Mouse (Mus musculus): ENCODE results near the gene Vsig4. TPM values are rescaled to one million over a fixed set of nuclear protein-coding genes. Genes with fewer than 3 reads are reported as not detected.

Gene Vsig4
- polyA plus RNA-seq, 1 experiment, result not detected

DNA sequence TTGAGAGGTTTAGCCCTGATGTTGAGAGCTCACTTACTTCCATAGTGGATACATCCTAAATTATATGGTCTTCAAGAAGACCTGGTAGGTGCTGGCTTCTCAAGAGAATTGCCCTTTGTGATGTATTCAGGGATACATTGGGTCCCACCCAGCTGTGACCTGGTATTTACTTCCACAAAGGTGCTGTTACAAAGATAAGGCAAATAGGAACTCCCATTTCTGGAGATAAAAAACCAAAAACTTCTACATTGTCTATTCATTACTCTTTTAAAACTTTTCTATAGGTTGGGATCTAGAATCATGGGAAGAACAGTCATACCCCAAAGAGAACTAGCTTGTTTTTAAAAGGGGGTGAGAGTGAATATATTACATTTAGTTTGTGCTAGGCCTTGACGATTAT, 54.2 kb downstream of the Vsig4 start:
- no peaks in the 10 kb centered on the region for H3K27me3 ChIP-seq (ENCODE audit: control insufficient read depth, insufficient read depth, insufficient read length)
- no peaks in the 10 kb centered on the region for H3K36me3 ChIP-seq (ENCODE audit: control insufficient read depth, insufficient read depth)
- H3ac ChIP-seq (ENCODE audit: control insufficient read depth, insufficient read length, low read depth), result no peak overlapping the region
- TF ChIP-seq USF1 (IDR thresholded peaks at IDR 0.05; ENCODE audit: low read depth) (no peak), MYOG (IDR thresholded peaks at IDR 0.05; ENCODE audit: control insufficient read depth, extremely low read depth, insufficient read length) (no peak), CEBPB (IDR thresholded peaks at IDR 0.05; ENCODE audit: low read depth) (no peak), MYOD1 (IDR thresholded peaks at IDR 0.05; ENCODE audit: control insufficient read depth, insufficient read length, low read depth) (no peak), CTCF (IDR thresholded peaks at IDR 0.05; ENCODE audit: control insufficient read depth, insufficient read depth, insufficient read length) (no peak), FOSL1 (IDR thresholded peaks at IDR 0.05; ENCODE audit: insufficient read depth, low read length, poor library complexity, severe bottlenecking) (no peak), MAX (IDR thresholded peaks at IDR 0.05) (no peak)
- no peaks in the 10 kb centered on the region for H3K79me3 ChIP-seq (ENCODE audit: low read depth)
- no peak overlapping the region for H3K4me3 ChIP-seq (ENCODE audit: insufficient read depth, poor library complexity, severe bottlenecking)
- H3K79me2 ChIP-seq (ENCODE audit: control insufficient read depth, insufficient read depth), result no peaks in the 10 kb centered on the region

DNA sequence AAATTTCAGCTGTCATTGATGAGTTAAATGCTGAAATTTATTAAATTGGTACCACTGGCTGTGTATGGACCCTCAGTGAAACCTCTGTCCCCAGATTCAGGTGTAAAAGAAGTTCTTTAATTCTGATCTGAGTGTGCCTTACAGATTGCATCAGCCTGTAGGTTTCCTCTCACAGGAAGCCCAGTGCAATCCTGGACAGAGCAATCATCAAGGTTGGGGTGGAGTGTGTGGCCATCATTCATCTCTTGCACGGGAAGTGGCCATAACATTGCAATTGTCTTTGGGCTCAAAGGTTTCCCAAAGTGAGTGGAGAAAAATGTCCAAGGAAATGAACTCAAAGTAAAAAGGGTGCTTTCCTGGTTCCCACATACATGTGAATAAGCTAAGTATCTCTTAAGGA, 57.5 kb downstream of the Vsig4 start:
- Histone ChIP-seq H3K27me3 (ENCODE audit: control insufficient read depth, insufficient read depth, insufficient read length) (no peaks in the 10 kb centered on the region), H3K79me2 (ENCODE audit: control insufficient read depth, insufficient read depth) (no peaks in the 10 kb centered on the region), H3K4me3 (ENCODE audit: insufficient read depth, poor library complexity, severe bottlenecking) (no peak overlapping the region), H3ac (ENCODE audit: control insufficient read depth, insufficient read length, low read depth) (no peak overlapping the region), H3K79me3 (ENCODE audit: low read depth) (no peaks in the 10 kb centered on the region), H3K36me3 (ENCODE audit: control insufficient read depth, insufficient read depth) (no peaks in the 10 kb centered on the region)
- TF ChIP-seq CEBPB (IDR thresholded peaks at IDR 0.05; ENCODE audit: low read depth) (no peak), MYOD1 (IDR thresholded peaks at IDR 0.05; ENCODE audit: control insufficient read depth, insufficient read length, low read depth) (no peak), MAX (IDR thresholded peaks at IDR 0.05) (no peak), FOSL1 (IDR thresholded peaks at IDR 0.05; ENCODE audit: insufficient read depth, low read length, poor library complexity, severe bottlenecking) (no peak), MYOG (IDR thresholded peaks at IDR 0.05; ENCODE audit: control insufficient read depth, extremely low read depth, insufficient read length) (no peak), CTCF (IDR thresholded peaks at IDR 0.05; ENCODE audit: control insufficient read depth, insufficient read depth, insufficient read length) (no peak), USF1 (IDR thresholded peaks at IDR 0.05; ENCODE audit: low read depth) (no peak)

DNA sequence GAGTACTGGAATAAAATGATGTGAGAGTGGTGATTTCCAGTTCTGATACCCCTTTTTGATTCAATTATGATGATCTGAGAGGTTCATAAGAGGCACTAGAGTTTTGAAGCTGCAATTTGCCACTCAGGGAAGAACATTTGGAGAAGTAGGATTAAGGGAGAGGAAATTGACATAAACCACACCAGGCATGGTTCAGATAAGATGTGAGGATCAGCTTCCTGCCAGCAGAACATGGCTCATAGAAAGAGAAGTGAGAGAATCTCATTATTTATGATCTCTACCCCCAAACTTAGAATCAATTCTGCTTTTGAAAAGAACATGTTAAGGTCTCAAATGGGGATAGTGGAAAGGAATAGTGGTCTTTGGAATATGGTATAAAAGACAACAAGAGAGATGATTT, 66.2 kb downstream of the Vsig4 start:
- Histone ChIP-seq H3ac (ENCODE audit: control insufficient read depth, insufficient read length, low read depth) (no peak overlapping the region), H3K79me3 (ENCODE audit: low read depth) (no peaks in the 10 kb centered on the region), H3K79me2 (ENCODE audit: control insufficient read depth, insufficient read depth) (no peaks in the 10 kb centered on the region), H3K27me3 (ENCODE audit: control insufficient read depth, insufficient read depth, insufficient read length) (no peaks in the 10 kb centered on the region), H3K36me3 (ENCODE audit: control insufficient read depth, insufficient read depth) (no peaks in the 10 kb centered on the region), H3K4me3 (ENCODE audit: insufficient read depth, poor library complexity, severe bottlenecking) (no peak overlapping the region)
- TF ChIP-seq MAX (IDR thresholded peaks at IDR 0.05), result no peak
- no peak for TF ChIP-seq MYOG (IDR thresholded peaks at IDR 0.05; ENCODE audit: control insufficient read depth, extremely low read depth, insufficient read length)
- no peak for TF ChIP-seq CTCF (IDR thresholded peaks at IDR 0.05; ENCODE audit: control insufficient read depth, insufficient read depth, insufficient read length)
- no peak for TF ChIP-seq USF1 (IDR thresholded peaks at IDR 0.05; ENCODE audit: low read depth)
- TF ChIP-seq MYOD1 (IDR thresholded peaks at IDR 0.05; ENCODE audit: control insufficient read depth, insufficient read length, low read depth), result no peak
- no peak for TF ChIP-seq CEBPB (IDR thresholded peaks at IDR 0.05; ENCODE audit: low read depth)
- TF ChIP-seq FOSL1 (IDR thresholded peaks at IDR 0.05; ENCODE audit: insufficient read depth, low read length, poor library complexity, severe bottlenecking), result no peak

DNA sequence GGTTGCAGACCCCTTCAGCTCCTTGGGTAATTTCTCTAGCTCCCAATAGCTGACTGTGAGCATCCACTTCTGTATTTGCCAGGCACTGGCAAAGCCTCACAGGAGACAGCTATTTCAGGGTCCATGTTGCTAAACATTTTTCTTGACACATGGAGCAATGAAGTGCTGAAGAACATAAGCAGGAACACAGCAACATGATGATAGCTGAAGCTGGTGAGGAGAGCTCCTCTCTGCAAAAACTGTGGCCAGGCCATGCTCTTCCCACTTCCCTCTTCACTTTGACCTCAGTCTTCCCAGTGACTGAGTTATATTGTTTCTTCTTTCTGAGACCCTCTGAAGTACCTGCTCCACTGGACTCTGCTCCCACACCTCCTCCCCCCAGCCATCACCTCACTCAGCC, 67.8 kb downstream of the Vsig4 start:
- Histone ChIP-seq H3K4me3 (ENCODE audit: insufficient read depth, poor library complexity, severe bottlenecking) (no peak overlapping the region), H3ac (ENCODE audit: control insufficient read depth, insufficient read length, low read depth) (no peak overlapping the region), H3K79me2 (ENCODE audit: control insufficient read depth, insufficient read depth) (no peaks in the 10 kb centered on the region), H3K79me3 (ENCODE audit: low read depth) (no peaks in the 10 kb centered on the region), H3K27me3 (ENCODE audit: control insufficient read depth, insufficient read depth, insufficient read length) (no peaks in the 10 kb centered on the region), H3K36me3 (ENCODE audit: control insufficient read depth, insufficient read depth) (no peaks in the 10 kb centered on the region)
- TF ChIP-seq MYOG (IDR thresholded peaks at IDR 0.05; ENCODE audit: control insufficient read depth, extremely low read depth, insufficient read length) (no peak), CTCF (IDR thresholded peaks at IDR 0.05; ENCODE audit: control insufficient read depth, insufficient read depth, insufficient read length) (no peak), FOSL1 (IDR thresholded peaks at IDR 0.05; ENCODE audit: insufficient read depth, low read length, poor library complexity, severe bottlenecking) (no peak), CEBPB (IDR thresholded peaks at IDR 0.05; ENCODE audit: low read depth) (no peak), MAX (IDR thresholded peaks at IDR 0.05) (no peak), USF1 (IDR thresholded peaks at IDR 0.05; ENCODE audit: low read depth) (no peak), MYOD1 (IDR thresholded peaks at IDR 0.05; ENCODE audit: control insufficient read depth, insufficient read length, low read depth) (no peak)

DNA sequence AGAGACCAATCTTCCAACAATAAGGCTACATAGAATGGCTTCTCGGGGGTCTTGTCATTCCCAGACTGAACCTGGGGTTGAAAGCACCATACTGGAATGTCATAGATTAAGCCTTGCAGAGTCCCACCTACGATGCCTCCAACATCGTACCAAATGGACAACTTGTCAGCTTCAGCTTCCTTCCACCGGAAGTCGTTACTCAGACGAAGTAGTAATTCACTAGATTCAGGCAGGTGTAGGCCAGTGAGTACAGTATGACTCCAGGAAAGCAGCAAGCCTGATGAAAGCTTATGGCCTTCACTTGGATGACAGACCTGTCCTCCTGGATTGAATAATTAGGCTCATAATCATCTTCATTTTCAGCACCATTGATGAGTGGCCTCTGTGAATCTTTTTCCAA, 69.0 kb downstream of the Vsig4 start:
- Histone ChIP-seq H3K4me3 (ENCODE audit: insufficient read depth, poor library complexity, severe bottlenecking) (no peak overlapping the region), H3K27me3 (ENCODE audit: control insufficient read depth, insufficient read depth, insufficient read length) (no peaks in the 10 kb centered on the region), H3K36me3 (ENCODE audit: control insufficient read depth, insufficient read depth) (no peaks in the 10 kb centered on the region), H3K79me2 (ENCODE audit: control insufficient read depth, insufficient read depth) (no peaks in the 10 kb centered on the region), H3ac (ENCODE audit: control insufficient read depth, insufficient read length, low read depth) (no peak overlapping the region), H3K79me3 (ENCODE audit: low read depth) (no peaks in the 10 kb centered on the region)
- TF ChIP-seq FOSL1 (IDR thresholded peaks at IDR 0.05; ENCODE audit: insufficient read depth, low read length, poor library complexity, severe bottlenecking) (no peak), MAX (IDR thresholded peaks at IDR 0.05) (no peak), CEBPB (IDR thresholded peaks at IDR 0.05; ENCODE audit: low read depth) (no peak), USF1 (IDR thresholded peaks at IDR 0.05; ENCODE audit: low read depth) (no peak), MYOD1 (IDR thresholded peaks at IDR 0.05; ENCODE audit: control insufficient read depth, insufficient read length, low read depth) (no peak), CTCF (IDR thresholded peaks at IDR 0.05; ENCODE audit: control insufficient read depth, insufficient read depth, insufficient read length) (no peak)

DNA sequence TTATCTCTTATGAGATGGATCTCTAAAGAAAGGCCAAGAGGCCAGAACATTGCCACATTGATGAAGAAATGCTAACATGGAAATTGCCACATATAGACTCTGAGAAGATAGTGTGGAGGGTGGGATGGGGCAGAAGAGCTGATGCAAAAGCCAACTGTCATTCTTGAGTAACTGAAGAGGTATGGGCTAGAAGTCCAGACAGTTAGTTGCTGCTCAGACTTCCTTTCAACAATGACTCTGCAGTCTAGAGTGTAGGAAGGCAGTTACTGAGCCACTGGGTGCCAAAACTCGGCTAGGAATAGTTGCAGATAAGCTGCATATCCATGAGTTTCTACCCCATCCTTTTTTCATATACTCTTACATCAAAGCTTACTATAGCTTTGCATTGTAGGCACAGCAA, 75.2 kb downstream of the Vsig4 start:
- Histone ChIP-seq H3K79me2 (ENCODE audit: control insufficient read depth, insufficient read depth) (no peaks in the 10 kb centered on the region), H3K36me3 (ENCODE audit: control insufficient read depth, insufficient read depth) (no peaks in the 10 kb centered on the region), H3K4me3 (ENCODE audit: insufficient read depth, poor library complexity, severe bottlenecking) (no peak overlapping the region), H3ac (ENCODE audit: control insufficient read depth, insufficient read length, low read depth) (no peak overlapping the region), H3K27me3 (ENCODE audit: control insufficient read depth, insufficient read depth, insufficient read length) (no peaks in the 10 kb centered on the region), H3K79me3 (ENCODE audit: low read depth) (no peaks in the 10 kb centered on the region)
- TF ChIP-seq MAX (IDR thresholded peaks at IDR 0.05) (no peak), CTCF (IDR thresholded peaks at IDR 0.05; ENCODE audit: control insufficient read depth, insufficient read depth, insufficient read length) (no peak), FOSL1 (IDR thresholded peaks at IDR 0.05; ENCODE audit: insufficient read depth, low read length, poor library complexity, severe bottlenecking) (no peak), CEBPB (IDR thresholded peaks at IDR 0.05; ENCODE audit: low read depth) (no peak), MYOD1 (IDR thresholded peaks at IDR 0.05; ENCODE audit: control insufficient read depth, insufficient read length, low read depth) (no peak), USF1 (IDR thresholded peaks at IDR 0.05; ENCODE audit: low read depth) (no peak), MYOG (IDR thresholded peaks at IDR 0.05; ENCODE audit: control insufficient read depth, extremely low read depth, insufficient read length) (no peak)
